Mouse (Mus musculus) embryonic fibroblast, embryonic 13.5 days (primary cell): ENCODE measurements at regions not wholly inside any gene's neighbourhood (a gene's known extent, or its start where the extent isn't known, plus 50 kb on each side); places are given as distances from the start of the nearest gene placed in this dataset.

Source experiments
- CTCF ChIP-seq: IDR thresholded peaks from 2 replicates; pipeline ENCODE4 v1.5.1; 2011; ENCODE audit warnings: mild to moderate bottlenecking, control low read depth, low read length, moderate library complexity, borderline replicate concordance; ENCODE audit not compliant: insufficient read depth
- POLR2A ChIP-seq: IDR thresholded peaks from 2 replicates; pipeline ENCODE4 v1.6.1; 2011; ENCODE audit warnings: low read depth, mild to moderate bottlenecking, control low read depth, low read length, moderate library complexity

- no peak for TF ChIP-seq CTCF
- no peak for TF ChIP-seq POLR2A
Observed at GRCm38 (mm10) chr13:34504879-34505278, 148.4 kb downstream of the Pxdc1 start.
